Mouse (Mus musculus) liver, embryonic 14.5 days (tissue): ENCODE measurements around the gene Parm1.

Experiments used
- CTCF ChIP-seq: IDR thresholded peaks from 2 replicates; pipeline ENCODE4 v1.5.1; 2016; ENCODE audit warnings: antibody characterized with exemption, low read depth, control low read depth
- EP300 ChIP-seq: IDR thresholded peaks from 2 replicates; pipeline ENCODE4 v1.6.1; 2016; ENCODE audit warnings: antibody characterized with exemption, low read depth

- TF ChIP-seq CTCF (no peak), EP300 (no peak)
These were observed 48.0 kb downstream of the Parm1 start for GRCm38 (mm10) chr5:91565458-91565857.
